Mouse (Mus musculus): ENCODE results near the gene Olfr547. TPM values are rescaled to one million over a fixed set of nuclear protein-coding genes. Genes with fewer than 3 reads are reported as not detected.
A peak's percentile ranks its signal among the peaks of the same experiment; 100 is the strongest.

Olfr547 gene
- total RNA-seq, 1 experiment from 2014 or later: not detected

DNA sequence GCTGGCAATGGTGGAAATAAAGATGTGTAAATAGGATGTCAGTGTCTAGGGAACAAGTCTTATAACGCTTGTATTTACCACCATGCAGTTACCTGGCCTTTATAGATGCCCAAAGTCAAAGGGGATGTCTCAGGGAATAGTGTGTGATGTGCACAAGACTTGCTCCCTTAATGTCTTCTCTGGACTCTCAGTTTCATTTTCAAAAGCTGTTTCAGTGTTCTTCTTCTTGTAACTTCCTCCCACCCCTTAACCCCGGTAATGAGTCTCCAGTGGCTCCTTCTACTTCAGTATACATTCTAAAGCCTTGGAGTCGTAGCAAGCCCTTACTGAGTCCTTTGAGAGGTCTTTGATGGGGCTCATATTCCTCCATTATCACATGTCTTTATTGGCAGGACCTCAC, 18.7 kb downstream of the Olfr547 start:
- ATAC-seq (replicated peaks; ENCODE audit: insufficient number of reproducible peaks, low FRiP score, low TSS enrichment, poor library complexity, severe bottlenecking): no peak

DNA sequence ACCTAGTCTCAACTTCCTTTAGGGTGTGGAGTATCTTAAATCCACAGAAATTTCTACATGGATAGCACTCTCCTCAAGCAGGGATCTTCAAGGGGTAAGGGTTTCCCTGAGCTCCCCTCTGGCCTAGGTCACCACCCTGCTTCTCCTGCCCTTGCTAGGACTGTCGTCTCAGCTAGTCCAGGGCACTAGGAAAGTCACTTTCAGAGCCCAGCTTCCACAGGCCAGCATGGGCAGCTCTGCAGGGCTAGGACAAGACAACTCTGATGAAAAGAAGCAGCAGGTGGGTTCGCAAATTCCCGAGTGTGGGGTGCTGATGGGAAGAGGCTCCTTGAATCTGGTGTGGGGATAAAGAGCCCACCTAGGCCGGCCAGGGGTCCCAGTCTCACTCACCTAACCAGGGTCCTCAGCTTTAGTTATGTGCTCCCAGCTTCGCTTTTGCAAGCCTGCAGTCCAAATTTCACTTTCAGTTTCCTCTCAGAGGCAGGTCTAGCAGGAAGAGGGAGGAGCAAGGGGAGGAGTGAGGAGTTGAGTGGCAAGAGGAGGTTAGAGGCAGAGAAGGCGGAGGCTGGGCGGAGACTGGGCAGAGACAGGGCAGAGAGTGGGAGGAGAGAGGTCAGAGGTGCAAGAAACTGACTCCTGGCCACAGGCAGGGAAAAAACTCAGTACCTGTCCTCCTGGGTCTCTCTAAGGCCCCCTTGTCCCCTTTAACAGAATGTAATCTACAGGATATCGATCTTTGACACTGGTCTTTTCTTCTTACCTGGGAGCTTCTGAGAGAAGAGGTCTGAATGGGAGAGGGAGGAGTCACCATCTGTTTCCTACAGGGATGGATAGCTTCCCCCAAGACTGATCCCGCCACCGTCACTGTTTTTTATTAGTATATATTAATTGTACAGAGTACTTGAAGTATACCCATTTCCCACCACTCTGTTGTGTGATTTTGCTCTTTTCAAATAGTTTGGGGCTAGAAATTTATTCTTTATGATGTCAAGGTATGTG, 30.7 kb downstream of the Olfr547 start, which contains the start of gene Trim21:
TSS of gene Trim21 (minus strand) at position 488 of the 999 bp plus-strand sequence.
- peak; percentile 100 for ATAC-seq (replicated peaks; ENCODE audit: insufficient number of reproducible peaks, low FRiP score, low TSS enrichment, poor library complexity, severe bottlenecking)

GRCm38 (mm10) chr7:102566219-102566618, 31.7 kb downstream of the Olfr547 start:
- ATAC-seq (replicated peaks; ENCODE audit: insufficient number of reproducible peaks, low FRiP score, low TSS enrichment, poor library complexity, severe bottlenecking): no peak

DNA sequence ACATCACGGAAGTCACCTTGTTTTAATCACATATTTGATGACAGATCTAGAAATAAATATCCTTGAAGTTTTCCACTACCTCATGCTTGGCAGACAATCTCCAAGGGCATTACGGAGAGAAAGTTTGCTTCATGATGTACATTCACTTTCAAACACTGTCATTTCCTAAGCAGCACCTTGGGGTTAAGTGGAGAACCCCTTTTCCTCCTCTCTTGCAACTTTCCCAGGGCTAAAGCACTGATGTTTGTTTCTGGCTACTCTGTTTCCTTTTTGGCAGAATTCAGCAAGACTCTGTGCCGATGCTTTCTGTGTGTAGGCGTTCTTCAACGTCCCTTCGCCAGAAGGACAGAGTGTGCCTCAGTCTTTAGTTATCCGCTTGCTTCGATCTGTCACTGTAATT, 36.6 kb downstream of the Olfr547 start, which contains the start of gene Olfr550:
TSS of gene Olfr550 (plus strand) at position 301 of the 400 bp plus-strand sequence.
- no peak for ATAC-seq (replicated peaks; ENCODE audit: insufficient number of reproducible peaks, low FRiP score, low TSS enrichment, poor library complexity, severe bottlenecking)

DNA sequence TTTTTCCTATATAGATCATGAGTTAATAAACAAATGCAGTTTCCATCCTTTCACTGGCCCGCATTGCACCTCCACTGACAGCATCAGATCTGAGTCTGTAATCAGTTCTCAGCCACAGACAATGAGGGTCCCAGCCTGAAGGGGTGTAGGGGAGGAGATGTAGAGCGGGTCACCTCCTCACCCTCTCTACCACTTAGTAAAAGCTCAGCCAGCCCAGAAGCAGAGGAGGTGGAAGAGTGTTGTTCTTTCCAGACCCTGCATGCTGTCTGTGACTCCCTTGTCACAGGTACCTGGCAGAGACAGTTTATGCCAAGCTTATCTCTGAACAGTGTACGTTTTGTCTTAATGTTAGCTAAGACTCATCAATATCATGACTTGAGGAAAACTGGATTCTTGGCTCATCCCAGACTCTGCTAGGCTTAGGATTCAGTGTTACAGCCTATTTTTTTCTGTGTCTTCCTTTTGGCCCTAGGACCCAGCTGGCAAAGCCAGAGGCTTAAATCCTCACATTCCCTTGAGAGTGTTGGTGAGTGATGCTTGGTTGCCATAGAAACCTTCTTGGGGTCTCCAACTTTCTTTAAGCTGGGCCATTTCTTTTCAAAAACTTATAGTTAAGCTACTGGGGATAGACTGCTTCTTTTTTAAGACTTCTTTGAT, 38.8 kb downstream of the Olfr547 start:
- ATAC-seq (replicated peaks; ENCODE audit: insufficient number of reproducible peaks, low FRiP score, low TSS enrichment, poor library complexity, severe bottlenecking): no peak

GRCm38 (mm10) chr7:102575998-102576397, 41.4 kb downstream of the Olfr547 start:
- ATAC-seq (replicated peaks; ENCODE audit: insufficient number of reproducible peaks, low FRiP score, low TSS enrichment, poor library complexity, severe bottlenecking): no peak

Other genes with a start within 250 kb of the Olfr547 start
- gene Rrm1, start 93.1 kb upstream of the Olfr547 start, total RNA-seq (2017): 39.1 to 107 TPM (median 51.1 TPM) in 3 replicates
- not detected in 3 replicates for gene Olfr543, start 53.1 kb upstream of the Olfr547 start, total RNA-seq (2017)
- not detected in 3 replicates for gene Olfr544, start 46.4 kb upstream of the Olfr547 start, total RNA-seq (2017)
- gene Olfr545, start 35.2 kb upstream of the Olfr547 start, total RNA-seq (2017): not detected in 3 replicates
- gene Olfr548-ps1, start 6.1 kb downstream of the Olfr547 start, total RNA-seq (2017): not detected in 3 replicates
- gene Olfr549, start 15.1 kb downstream of the Olfr547 start, total RNA-seq (2017): not detected in 3 replicates
- gene Trim21, start 30.7 kb downstream of the Olfr547 start, total RNA-seq (2017): 35.2 to 57.9 TPM (median 45.9 TPM) in 3 replicates
- not detected in 3 replicates for gene Olfr550, start 36.7 kb downstream of the Olfr547 start, total RNA-seq (2017)
- gene Olfr551, start 57.1 kb downstream of the Olfr547 start, total RNA-seq (2017): 0.76 TPM in 1 of 3 replicates, not detected in the others
- gene Olfr552, start 63.0 kb downstream of the Olfr547 start, total RNA-seq (2017): not detected in 3 replicates
- gene Olfr553, start 83.5 kb downstream of the Olfr547 start, total RNA-seq (2017): 0.43 TPM in 1 of 3 replicates, not detected in the others
- gene Olfr554, start 103.7 kb downstream of the Olfr547 start, total RNA-seq (2017): not detected in 3 replicates
- gene Olfr555, start 124.1 kb downstream of the Olfr547 start, total RNA-seq (2017): not detected in 3 replicates
- not detected in 3 replicates for gene Olfr556, start 130.2 kb downstream of the Olfr547 start, total RNA-seq (2017)
- 4.6 to 15.2 TPM (median 9.5 TPM) in 3 replicates for gene Trim68, start 152.6 kb downstream of the Olfr547 start, total RNA-seq (2017)
- not detected in 3 replicates for gene Olfr557, start 161.2 kb downstream of the Olfr547 start, total RNA-seq (2017)
- gene Olfr558, start 167.5 kb downstream of the Olfr547 start, total RNA-seq (2017): not detected in 3 replicates
- not detected in 3 replicates for gene Olfr33, start 184.3 kb downstream of the Olfr547 start, total RNA-seq (2017)
- not detected in 3 replicates for gene Olfr559, start 192.7 kb downstream of the Olfr547 start, total RNA-seq (2017)
- not detected in 3 replicates for gene Olfr560, start 224.6 kb downstream of the Olfr547 start, total RNA-seq (2017)
- not detected in 3 replicates for gene Olfr78, start 224.7 kb downstream of the Olfr547 start, total RNA-seq (2017)
- gene Olfr561, start 236.5 kb downstream of the Olfr547 start, total RNA-seq (2017): not detected in 3 replicates